Mouse (Mus musculus) forebrain, embryonic 11.5 days (tissue): Measurements from ENCODE around the gene Hist1h1b. TPM values are rescaled to one million over a fixed set of nuclear protein-coding genes. Genes with fewer than 3 reads are reported as not detected.
A peak's percentile ranks its signal among the peaks of the same experiment; 100 is the strongest.
"Not testable (repeated sequence)": the region's sequence is repeated elsewhere in the genome, so short reads cannot be mapped to it uniquely, and the experiment has no call there.

Experiments
- ATAC-seq: fragments of 200-750 bp; cut with Nextera tagmentation; replicated peaks from 2 replicates; pipeline ENCODE4 v1.8.0; 2017; ENCODE audit warnings: moderate TSS enrichment; ENCODE audit not compliant: low FRiP score
- DNase-seq: peaks from one replicate; pipeline ENCODE4 v3.0.0-alpha.2; 2017; ENCODE audit warnings: low spot score
- H3K27ac ChIP-seq: fragments of 300-500 bp; sonication (generic); 2 replicates; pipeline ENCODE4 v1.5.1; 2014; ENCODE audit warnings: low read depth, low read length
- H3K27me3 ChIP-seq: fragments of 300-500 bp; sonication (generic); 2 replicates; pipeline ENCODE4 v1.6.1; 2014; ENCODE audit warnings: mild to moderate bottlenecking, low read length, mixed read lengths; ENCODE audit not compliant: control insufficient read depth, insufficient read depth
- H3K36me3 ChIP-seq: fragments of 300-500 bp; sonication (generic); 2 replicates; pipeline ENCODE4 v1.6.1; 2014; ENCODE audit warnings: mild to moderate bottlenecking, low read length, moderate library complexity, mixed read lengths; ENCODE audit not compliant: control insufficient read depth, insufficient read depth
- H3K4me1 ChIP-seq: fragments of 300-500 bp; sonication (generic); replicated peaks from 2 replicates; pipeline ENCODE4 v1.6.1; 2014; ENCODE audit warnings: low read length, mixed read lengths; ENCODE audit not compliant: control insufficient read depth, insufficient read depth
- H3K4me2 ChIP-seq: fragments of 300-500 bp; sonication (generic); 2 replicates; pipeline ENCODE4 v1.6.1; 2014; ENCODE audit warnings: low read depth, mild to moderate bottlenecking, low read length, moderate library complexity, mixed read lengths; ENCODE audit not compliant: severe bottlenecking
- H3K4me3 ChIP-seq: fragments of 300-500 bp; sonication (generic); 2 replicates; pipeline ENCODE4 v1.5.1; 2014; ENCODE audit warnings: low read depth, low read length
- H3K9ac ChIP-seq: fragments of 300-500 bp; sonication (generic); 2 replicates; pipeline ENCODE4 v1.6.1; 2014; ENCODE audit warnings: low read length
- H3K9me3 ChIP-seq: fragments of 300-500 bp; sonication (generic); 2 replicates; pipeline ENCODE4 v1.6.1; 2016; ENCODE audit warnings: low read length, mixed read lengths; ENCODE audit not compliant: control insufficient read depth
- WGBS: fragments of 180-500 bp; shearing (Covaris S2); extraction: QIAGEN DNeasy Blood & Tissue Kit; methylation state at CpG from one replicate; pipeline ENCODE4 v1.1.7; 2014; 5-methylcytosine and 5-hydroxymethylcytosine counted together
- polyA plus RNA-seq: library from polyadenylated mRNA; unstranded; fragments of >200 nt; fragmentation: Nextera tagmentation; extraction: Ambion mirVana; gene quantifications from 2 replicates; pipeline ENCODE4 v1.2.1, GENCODE M21; 2014

Gene Hist1h1b
- polyA plus RNA-seq, 1 experiment from 2014 or later: 20.4 TPM

- WGBS: under 1% methylated on average over 23 of the region's 26 CpGs
- H3K9me3 ChIP-seq, H3K27me3 ChIP-seq, DNase-seq, H3K36me3 ChIP-seq, H3K4me1 ChIP-seq: not testable (repeated sequence)
- peak overlapping the region; percentile 41 for H3K4me3 ChIP-seq
- peak overlapping the region; percentile 67 for H3K9ac ChIP-seq
- peak overlapping the region; percentile 51 for H3K4me2 ChIP-seq
- 0 out of 2 replicates have a peak, but pooled peaks have one; percentile 0 for ATAC-seq
- H3K27ac ChIP-seq: peak overlapping the region; percentile 92
Measured at GRCm38 (mm10) chr13:21754294-21755001, 26.0 kb downstream of the Hist1h1b start.

GRCm38 (mm10) chr13:21753524-21754285 is 26.7 kb downstream of the Hist1h1b start, which contains the start of the genes Hist1h2ak and Hist1h2bn:
Gene Hist1h2ak, minus strand, starts transcription at chr13:21753827.
Gene Hist1h2bn, plus strand, starts transcription at chr13:21754123.
- Histone ChIP-seq H3K4me3 (peak within 1 kb of the TSS; percentile 41), H3K27ac (peak within 1 kb of the TSS; percentile 93), H3K9ac (peak within 1 kb of the TSS; percentile 67), H3K4me2 (peak within 1 kb of the TSS; percentile 65)
- peak; percentile 93 for ATAC-seq
- DNase-seq: peak; percentile 82
- not testable (repeated sequence) for H3K4me1 ChIP-seq, H3K27me3 ChIP-seq, H3K9me3 ChIP-seq, H3K36me3 ChIP-seq
- under 1% methylated on average over 30 of the region's 50 CpGs for WGBS

- ATAC-seq (no peak), DNase-seq (no peak)
- H3K4me3 ChIP-seq: peak overlapping the region; percentile 37
- peak overlapping the region; percentile 67 for H3K9ac ChIP-seq
- peak overlapping the region; percentile 65 for H3K4me2 ChIP-seq
- WGBS: 3% methylated on average over 10 of the region's 10 CpGs
- no peaks in the 10 kb centered on the region for H3K36me3 ChIP-seq
- H3K9me3 ChIP-seq: no peaks in the 10 kb centered on the region
- H3K27me3 ChIP-seq: no peaks in the 10 kb centered on the region
- H3K27ac ChIP-seq: peak overlapping the region; percentile 93
- peaks cover 3% of the 10 kb centered on the region; the same call in 1 of the 2 replicates for H3K4me1 ChIP-seq
Measured at GRCm38 (mm10) chr13:21753051-21753523, 27.3 kb downstream of the Hist1h1b start.

GRCm38 (mm10) chr13:21752356-21752755 is 28.1 kb downstream of the Hist1h1b start:
- ATAC-seq (no peak), DNase-seq (peak; percentile 61)
- peak overlapping the region; percentile 37; the same call in 1 of the 2 replicates for H3K4me3 ChIP-seq
- H3K9me3 ChIP-seq: no peaks in the 10 kb centered on the region
- no peaks in the 10 kb centered on the region for H3K27me3 ChIP-seq
- 45% methylated on average over 3 of the region's 3 CpGs for WGBS
- H3K4me2 ChIP-seq: peak overlapping the region; percentile 65; the same call in 1 of the 2 replicates
- no peaks in the 10 kb centered on the region for H3K36me3 ChIP-seq
- H3K4me1 ChIP-seq: peaks cover 3% of the 10 kb centered on the region; the same call in 1 of the 2 replicates
- H3K27ac ChIP-seq: peak overlapping the region; percentile 93
- H3K9ac ChIP-seq: peak overlapping the region; percentile 21; the same call in 1 of the 2 replicates

GRCm38 (mm10) chr13:21751827-21752226 is 28.6 kb downstream of the Hist1h1b start:
- Histone ChIP-seq H3K4me1 (peaks cover 3% of the 10 kb centered on the region; the same call in 1 of the 2 replicates), H3K27me3 (no peaks in the 10 kb centered on the region), H3K4me3 (no peak overlapping the region), H3K9ac (no peak overlapping the region; the same call in 1 of the 2 replicates), H3K27ac (peak overlapping the region; percentile 93), H3K4me2 (no peak overlapping the region), H3K9me3 (no peaks in the 10 kb centered on the region), H3K36me3 (no peaks in the 10 kb centered on the region)
- no peak for DNase-seq
- ATAC-seq: no peak
- WGBS: 76% methylated on average over 3 of the region's 3 CpGs

GRCm38 (mm10) chr13:21751417-21751816 is 29.0 kb downstream of the Hist1h1b start:
- Histone ChIP-seq H3K27me3 (no peaks in the 10 kb centered on the region), H3K27ac (peak overlapping the region; percentile 93), H3K9ac (no peak overlapping the region), H3K4me1 (peaks cover 3% of the 10 kb centered on the region; the same call in 1 of the 2 replicates), H3K4me3 (no peak overlapping the region), H3K4me2 (no peak overlapping the region), H3K36me3 (no peaks in the 10 kb centered on the region), H3K9me3 (no peaks in the 10 kb centered on the region)
- DNase-seq (no peak), ATAC-seq (no peak)

GRCm38 (mm10) chr13:21750159-21751017 is 30.0 kb downstream of the Hist1h1b start, which contains the start of gene Hist1h4k:
Gene Hist1h4k, minus strand, starts transcription at chr13:21750505.
- not testable (repeated sequence) for H3K36me3 ChIP-seq, H3K4me1 ChIP-seq, H3K27me3 ChIP-seq, H3K9me3 ChIP-seq
- Histone ChIP-seq H3K27ac (peak within 1 kb of the TSS; percentile 97), H3K9ac (peak within 1 kb of the TSS; percentile 68), H3K4me3 (peak within 1 kb of the TSS; percentile 55), H3K4me2 (peak within 1 kb of the TSS; percentile 88)
- ATAC-seq: peak; percentile 82
- under 1% methylated on average over 42 of the region's 56 CpGs for WGBS
- peak; percentile 97 for DNase-seq
